Mouse (Mus musculus) ES-Bruce4 (cell line): ENCODE measurements at regions not wholly inside any gene's neighbourhood (a gene's known extent, or its start where the extent isn't known, plus 50 kb on each side); places are given as distances from the start of the nearest gene placed in this dataset.

Experiments
- CTCF ChIP-seq: IDR thresholded peaks from one replicate; pipeline ENCODE4 v1.8.1; 2011; ENCODE audit warnings: low read depth, low read length
- EP300 ChIP-seq: IDR thresholded peaks from 2 replicates; pipeline ENCODE4 v1.6.1; 2011; ENCODE audit warnings: low read depth, low read length; ENCODE audit not compliant: insufficient read depth
- POLR2A ChIP-seq: IDR thresholded peaks from one replicate; pipeline ENCODE4 v1.8.1; 2011; ENCODE audit warnings: low read length; ENCODE audit not compliant: insufficient read depth

DNA sequence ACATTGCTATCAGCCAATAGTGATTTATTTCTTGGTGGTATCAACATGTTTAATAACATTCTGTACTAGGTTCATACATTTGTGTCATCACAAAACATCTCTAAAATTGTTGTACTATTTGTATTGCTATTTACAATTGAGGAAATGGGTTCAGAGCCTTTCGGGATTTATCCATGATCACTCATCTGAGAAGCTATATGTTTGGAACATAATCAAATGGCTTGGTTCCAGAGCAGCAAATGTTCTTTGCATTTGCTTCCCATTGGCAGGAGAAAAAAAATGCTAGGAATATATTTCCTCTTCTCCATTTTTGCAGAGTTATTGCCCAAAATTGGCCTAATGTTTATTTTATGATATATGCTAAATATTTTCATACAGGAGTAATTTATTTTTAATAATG is 537.3 kb downstream of the Olfm4 start:
- no peak for TF ChIP-seq CTCF
- no peak for TF ChIP-seq POLR2A
- TF ChIP-seq EP300: no peak
